Mouse (Mus musculus): ENCODE data around the gene Cfap65.

Cfap65 gene

GRCm38 (mm10) chr1:74939762-74940161, 4.4 kb upstream of the Cfap65 start:
- peak; percentile 37 for DNase-seq (ENCODE audit: low read depth, low spot score)

GRCm38 (mm10) chr1:74936221-74936830, 927 bp upstream of the Cfap65 start:
- no peak for DNase-seq (ENCODE audit: low read depth, low spot score)

GRCm38 (mm10) chr1:74927621-74928296, 7.6 kb downstream of the Cfap65 start:
- no peak for DNase-seq (ENCODE audit: low read depth, low spot score)

DNA sequence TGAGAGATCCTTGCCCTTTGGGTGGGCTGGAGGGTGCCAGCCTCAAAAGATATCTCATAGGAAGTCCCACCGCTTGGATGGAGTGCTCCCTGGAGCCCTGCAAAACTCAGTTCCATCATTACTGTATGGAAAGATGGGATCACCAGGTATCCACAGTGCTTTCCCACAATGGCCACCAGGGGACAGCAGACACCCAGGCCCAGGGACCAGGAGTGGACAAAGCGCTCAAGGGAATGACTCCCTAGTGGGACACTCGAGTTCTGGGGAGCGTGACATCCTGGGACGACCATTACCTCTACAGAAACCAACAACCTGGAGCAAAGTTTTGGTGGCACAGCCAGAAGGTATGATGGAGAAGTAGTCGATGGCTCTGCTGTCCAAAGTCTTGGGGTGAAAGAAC, 8.7 kb downstream of the Cfap65 start:
- peak; percentile 68 for DNase-seq (ENCODE audit: low read depth, low spot score)

DNA sequence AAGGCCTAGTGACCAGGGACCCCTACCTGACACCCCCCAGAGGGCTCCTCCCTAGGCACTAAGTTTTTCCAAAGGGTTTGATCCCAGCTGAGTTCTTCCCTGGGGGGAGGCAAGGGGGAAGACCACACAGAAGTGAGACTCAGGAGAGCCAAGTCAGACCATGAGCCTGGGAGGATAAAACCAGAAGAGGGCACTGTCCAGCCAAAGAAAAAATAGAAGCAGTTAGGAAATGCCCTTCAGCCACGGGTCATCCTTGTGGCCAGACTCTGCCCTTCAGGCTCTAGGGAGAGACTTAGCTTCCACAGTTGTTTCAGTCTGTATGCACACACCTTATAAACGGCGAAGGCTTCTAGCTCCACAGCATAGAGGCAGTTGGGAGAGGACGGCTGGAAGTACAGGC, 10.9 kb downstream of the Cfap65 start:
- DNase-seq (ENCODE audit: low read depth, low spot score) = peak; percentile 24

DNA sequence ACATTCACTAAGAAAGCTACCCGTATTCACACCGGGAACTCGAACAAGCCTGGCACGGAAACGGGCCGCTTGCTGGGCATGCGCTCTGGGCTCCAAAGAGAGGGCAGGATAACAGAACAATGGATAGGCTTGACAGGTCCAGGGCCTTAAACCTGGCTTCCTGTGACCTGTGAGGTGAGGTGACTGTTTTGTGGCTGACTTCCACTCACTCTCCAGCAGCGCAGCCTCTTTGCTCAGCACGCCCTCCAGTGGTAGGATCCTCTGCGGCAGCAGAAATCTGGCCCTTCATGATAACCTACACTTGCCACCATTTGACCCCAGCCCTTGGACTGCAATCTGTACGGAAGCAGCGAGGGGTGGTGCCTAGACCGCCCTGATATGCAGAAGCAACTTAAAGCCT, 19.7 kb downstream of the Cfap65 start:
- DNase-seq (ENCODE audit: low read depth, low spot score) = no peak

DNA sequence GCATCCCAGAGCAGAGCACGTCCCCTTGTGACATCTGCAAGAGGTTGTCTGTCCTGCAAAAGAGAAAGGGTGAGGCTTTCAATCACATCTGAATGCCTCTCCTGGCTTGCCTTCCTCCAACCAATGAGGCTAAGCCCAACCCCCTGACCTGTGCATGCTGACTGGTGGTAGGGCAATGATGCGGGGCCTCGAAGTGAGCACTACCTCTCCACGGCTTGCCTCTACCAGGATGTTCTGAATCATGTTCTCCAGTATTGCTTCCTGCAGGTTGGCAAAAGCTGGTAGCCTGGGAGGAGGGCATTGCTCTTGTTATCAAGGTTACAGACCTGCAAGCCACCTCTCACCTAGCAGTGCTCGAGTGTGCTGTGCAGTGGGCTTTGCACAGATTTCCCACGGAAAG, 33.2 kb downstream of the Cfap65 start:
- no peak for DNase-seq (ENCODE audit: low read depth, low spot score)

GRCm38 (mm10) chr1:74901686-74902085, 33.7 kb downstream of the Cfap65 start:
- DNase-seq (ENCODE audit: low read depth, low spot score) = peak; percentile 58

GRCm38 (mm10) chr1:74900341-74901285, 34.8 kb downstream of the Cfap65 start:
- no peak for DNase-seq (ENCODE audit: low read depth, low spot score)

GRCm38 (mm10) chr1:74898656-74899431, 36.6 kb downstream of the Cfap65 start:
- DNase-seq (ENCODE audit: low read depth, low spot score) = no peak

DNA sequence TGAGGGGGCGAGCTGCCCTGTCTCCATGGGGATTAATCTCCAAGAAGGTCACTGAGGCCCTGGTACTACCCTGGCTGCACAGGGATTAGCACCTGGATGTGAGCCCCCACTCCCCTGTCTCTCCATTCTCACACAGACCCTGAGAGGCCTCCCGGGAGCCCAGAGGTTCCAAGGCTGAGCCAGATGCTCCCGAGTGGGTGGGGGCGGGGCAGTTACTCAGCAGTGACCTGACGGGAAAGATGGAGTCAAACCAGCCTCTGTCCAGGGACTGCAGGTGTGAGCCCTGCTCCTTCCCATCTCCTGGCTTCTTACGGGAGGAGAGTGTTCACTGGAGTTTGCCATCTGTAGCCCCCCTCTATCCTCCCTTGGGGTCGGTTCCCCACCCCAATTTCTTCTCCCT, 37.4 kb downstream of the Cfap65 start:
- no peak for DNase-seq (ENCODE audit: low read depth, low spot score)

GRCm38 (mm10) chr1:74894966-74895365, 40.4 kb downstream of the Cfap65 start:
- peak; percentile 76 for DNase-seq (ENCODE audit: low read depth, low spot score)

- peak; percentile 65 for DNase-seq (ENCODE audit: low read depth, low spot score)
Observed at GRCm38 (mm10) chr1:74893134-74893855, 42.1 kb downstream of the Cfap65 start, which contains the start of gene Cryba2. TSS of gene Cryba2 (minus strand) at chr1:74893143.

DNA sequence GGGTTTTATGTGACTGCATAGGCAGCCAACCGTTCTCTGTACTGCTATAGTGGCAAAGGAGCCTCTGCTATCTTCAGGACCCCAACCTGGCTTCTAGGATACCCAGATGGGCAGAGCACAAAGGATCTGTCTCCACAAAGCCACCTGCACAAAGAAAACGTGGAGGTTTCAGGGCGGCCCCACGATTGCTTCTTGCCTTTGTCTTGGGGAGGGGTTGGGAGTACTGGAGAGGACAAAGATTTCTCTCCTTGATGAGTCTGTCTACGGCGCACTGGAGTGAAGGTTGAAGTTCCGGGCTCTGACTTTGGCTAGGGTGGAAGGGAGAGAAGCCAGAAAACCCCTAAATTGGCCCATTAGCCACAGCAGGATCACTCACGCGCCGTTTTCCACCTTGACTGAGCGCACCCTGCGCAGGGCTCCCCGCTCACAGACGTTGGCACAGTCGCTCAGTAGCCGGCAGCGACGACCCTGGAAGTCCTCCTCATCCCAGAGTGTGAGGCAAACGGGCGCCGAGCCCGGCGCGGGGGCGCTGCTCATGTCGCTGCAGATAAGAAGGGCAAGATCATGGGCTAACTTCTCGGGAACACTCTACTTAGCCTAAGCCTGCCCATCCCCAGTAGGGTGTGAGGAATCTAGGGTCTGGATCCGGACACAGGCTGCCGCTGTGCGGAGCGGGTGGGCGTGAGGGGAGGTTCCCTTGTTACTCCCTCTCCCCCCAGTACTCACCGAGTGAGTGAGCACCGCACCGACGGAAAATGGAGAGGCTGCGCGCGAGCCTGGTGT, 42.9 kb downstream of the Cfap65 start:
- DNase-seq (ENCODE audit: low read depth, low spot score) = no peak

- peak; percentile 29 for DNase-seq (ENCODE audit: low read depth, low spot score)
Observed at GRCm38 (mm10) chr1:74891513-74891912, 43.9 kb downstream of the Cfap65 start.

- DNase-seq (ENCODE audit: low read depth, low spot score) = no peak
Observed at GRCm38 (mm10) chr1:74885369-74886042, 49.9 kb downstream of the Cfap65 start, which contains the start of gene Fev. TSS of gene Fev (minus strand) at chr1:74885419.

DNA sequence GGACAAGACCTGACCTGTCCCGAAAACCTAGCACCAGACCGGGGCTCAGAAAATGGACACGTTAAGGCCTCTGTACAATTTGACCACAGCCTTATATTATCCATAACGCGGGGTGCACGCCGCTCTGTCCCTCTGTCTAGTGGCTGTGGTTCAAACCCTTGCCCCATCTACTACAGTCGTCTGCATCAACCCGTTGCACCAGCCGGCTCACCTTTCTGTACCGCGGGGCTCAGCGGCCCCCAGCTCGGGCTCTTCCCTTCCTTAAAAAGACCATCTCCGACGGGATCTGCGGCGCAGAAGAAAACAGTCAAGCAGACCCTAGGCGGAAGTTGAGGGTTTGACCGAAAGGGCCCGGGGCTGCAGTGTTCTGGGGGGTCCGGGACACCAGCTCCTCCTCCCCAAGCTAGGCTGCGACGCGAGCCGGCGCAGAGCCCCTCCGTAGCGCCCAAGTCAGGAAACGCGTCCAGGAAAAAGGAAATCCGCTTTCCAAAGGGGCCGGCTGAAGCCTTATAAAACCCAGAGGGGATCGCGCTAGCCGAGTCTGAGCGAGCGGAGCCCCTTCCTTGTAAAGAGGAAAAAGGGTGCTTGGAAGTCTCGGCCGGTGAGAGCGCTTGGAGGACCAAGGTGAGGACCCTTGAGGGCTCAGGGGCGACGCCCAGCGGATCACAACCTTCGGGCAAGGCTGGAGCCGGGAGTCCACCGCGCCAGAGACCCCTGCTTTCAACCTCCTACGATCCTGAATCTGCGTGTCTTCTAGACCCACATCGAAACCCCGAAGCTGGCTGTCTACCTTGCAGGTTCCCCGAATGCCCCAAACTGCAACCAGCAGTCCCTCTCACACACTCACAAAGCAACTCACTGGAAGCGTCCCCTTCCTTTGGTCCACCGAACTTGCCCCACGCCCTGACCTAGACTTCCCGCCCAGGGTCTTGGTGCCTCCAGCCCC, 50.9 kb downstream of the Cfap65 start:
- no peak for DNase-seq (ENCODE audit: low read depth, low spot score)

DNA sequence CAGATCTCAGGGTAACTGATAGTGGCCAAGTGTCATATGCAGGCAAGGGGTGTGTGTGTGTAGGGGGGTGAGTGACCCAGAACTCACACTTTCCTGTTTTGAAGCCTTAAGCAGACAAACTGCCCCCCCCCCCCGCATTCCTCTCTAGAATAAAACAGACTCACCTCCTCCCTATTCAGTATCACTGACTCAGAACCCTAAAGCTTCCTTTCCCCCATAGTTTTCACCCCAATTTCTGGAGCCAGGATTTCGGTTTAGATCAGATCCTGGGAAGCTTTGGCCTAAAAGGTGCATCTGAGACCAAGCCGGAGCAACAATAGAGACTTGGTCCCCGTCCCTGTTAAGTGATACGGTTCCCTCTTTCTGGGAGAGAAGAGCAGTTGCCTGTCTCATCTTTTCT, 52.0 kb downstream of the Cfap65 start:
- no peak for DNase-seq (ENCODE audit: low read depth, low spot score)
